Mouse (Mus musculus) thymus, adult 18-20 months (tissue): ENCODE results near the gene Prkca.
A peak's percentile ranks its signal among the peaks of the same experiment; 100 is the strongest.

Experiments used
- DNase-seq, 2 experiments: peaks; one replicate each; pipeline ENCODE4 v3.0.0; 2022; ENCODE audit warnings: mixed read lengths in 2 of 2

Prkca gene

DNA sequence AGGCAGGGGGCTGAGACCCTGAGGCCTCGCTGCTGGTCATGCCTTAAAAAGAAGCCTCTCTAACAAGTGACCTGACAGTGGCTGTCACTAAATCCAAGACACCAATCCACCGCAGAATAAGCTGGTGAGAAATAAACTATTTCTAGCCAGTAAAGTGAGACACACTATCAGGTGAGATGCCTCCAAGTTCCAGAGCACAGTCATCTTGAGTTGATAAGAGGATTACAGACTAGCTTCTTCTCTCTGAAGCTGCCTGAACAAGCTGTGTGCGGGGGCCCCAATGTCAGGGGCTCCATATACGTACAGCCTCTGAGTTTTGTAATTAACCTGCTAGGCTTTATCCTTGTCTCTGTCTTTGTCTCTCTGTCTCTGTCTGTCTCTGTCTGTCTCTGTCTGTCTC is 115.2 kb downstream of the Prkca start:
- DNase-seq: no peak

GRCm38 (mm10) chr11:108226248-108226647 is 117.5 kb downstream of the Prkca start:
- no peak for DNase-seq

DNA sequence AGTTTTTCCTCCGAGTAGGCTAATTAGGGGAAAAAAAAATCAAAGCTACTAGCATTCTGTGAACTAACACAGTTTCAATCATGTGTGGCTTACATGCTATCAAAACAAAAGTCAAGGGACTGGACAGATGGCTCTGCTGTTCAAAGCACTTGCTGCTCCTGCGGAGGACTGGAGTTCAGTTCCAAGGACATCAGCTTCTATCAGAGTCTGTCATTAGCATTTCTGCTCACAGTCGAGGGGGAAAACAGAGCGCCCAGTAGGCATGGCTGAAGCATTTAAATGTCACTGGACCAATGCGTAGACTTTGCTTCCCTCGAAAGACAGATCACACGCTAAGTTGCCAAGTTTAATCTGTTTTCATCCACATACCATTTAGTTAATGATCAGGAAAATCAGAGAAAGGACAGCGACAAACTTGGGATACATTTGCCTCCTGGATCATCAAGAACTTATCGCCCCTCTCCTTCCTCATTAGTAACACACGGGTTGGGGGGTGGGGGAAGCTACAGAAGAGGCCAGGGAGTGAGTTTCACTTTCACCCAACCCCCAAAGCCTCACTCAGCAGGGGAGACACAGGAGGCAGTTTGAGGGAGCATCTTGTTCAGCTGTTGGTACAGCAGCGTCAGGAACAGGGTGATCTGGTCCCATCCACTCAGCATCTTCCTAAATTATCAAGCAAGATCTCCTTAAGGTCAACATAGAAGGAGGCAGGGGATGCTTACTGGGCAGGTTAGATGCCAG is 119.3 kb downstream of the Prkca start:
- peak in 1 of 2 experiments; percentile 33 for DNase-seq

- no peak for DNase-seq
These were observed 120.0 kb downstream of the Prkca start for GRCm38 (mm10) chr11:108223613-108224232.

DNA sequence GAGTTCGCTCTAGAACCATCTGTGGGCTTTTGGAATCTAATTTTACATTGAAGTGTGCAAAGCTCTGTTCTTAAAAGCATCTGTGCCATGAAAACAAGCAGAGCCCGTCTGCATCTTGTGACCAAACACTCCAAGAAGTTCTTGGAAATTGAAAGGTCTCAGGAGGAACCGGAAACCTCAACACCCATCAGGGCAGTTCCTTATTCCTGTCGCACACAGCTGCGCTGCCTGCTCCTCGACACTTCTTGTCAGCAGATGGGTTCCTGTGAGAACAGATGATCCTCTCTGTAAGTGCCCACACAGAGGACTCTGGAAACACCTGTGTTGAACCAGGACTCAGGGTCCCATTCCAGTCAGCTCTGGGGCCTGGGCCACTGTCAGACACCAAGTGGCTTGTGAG is 120.6 kb downstream of the Prkca start:
- DNase-seq: peak; percentile 39 to 62

GRCm38 (mm10) chr11:108222616-108223015 is 121.1 kb downstream of the Prkca start:
- DNase-seq: peak; percentile 26 to 60

DNA sequence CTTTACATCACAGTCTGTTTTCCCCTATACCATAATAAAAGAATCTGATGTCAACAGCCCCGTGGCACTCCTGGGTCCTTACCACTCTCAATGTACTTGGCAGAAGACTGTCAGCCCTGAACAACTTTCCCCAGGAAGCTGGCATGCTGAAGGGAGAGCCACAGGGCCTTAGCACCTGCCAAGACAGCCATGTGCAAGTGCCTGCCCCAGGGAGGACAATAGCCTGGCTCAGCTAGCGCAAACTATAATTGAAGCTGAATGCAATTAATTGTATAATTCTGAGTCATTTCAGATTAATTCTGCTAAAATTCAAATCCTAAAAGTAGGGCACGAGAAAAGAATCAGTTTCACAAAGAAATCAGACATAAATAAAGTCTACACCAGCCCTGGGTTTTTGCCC is 121.7 kb downstream of the Prkca start:
- no peak for DNase-seq

DNA sequence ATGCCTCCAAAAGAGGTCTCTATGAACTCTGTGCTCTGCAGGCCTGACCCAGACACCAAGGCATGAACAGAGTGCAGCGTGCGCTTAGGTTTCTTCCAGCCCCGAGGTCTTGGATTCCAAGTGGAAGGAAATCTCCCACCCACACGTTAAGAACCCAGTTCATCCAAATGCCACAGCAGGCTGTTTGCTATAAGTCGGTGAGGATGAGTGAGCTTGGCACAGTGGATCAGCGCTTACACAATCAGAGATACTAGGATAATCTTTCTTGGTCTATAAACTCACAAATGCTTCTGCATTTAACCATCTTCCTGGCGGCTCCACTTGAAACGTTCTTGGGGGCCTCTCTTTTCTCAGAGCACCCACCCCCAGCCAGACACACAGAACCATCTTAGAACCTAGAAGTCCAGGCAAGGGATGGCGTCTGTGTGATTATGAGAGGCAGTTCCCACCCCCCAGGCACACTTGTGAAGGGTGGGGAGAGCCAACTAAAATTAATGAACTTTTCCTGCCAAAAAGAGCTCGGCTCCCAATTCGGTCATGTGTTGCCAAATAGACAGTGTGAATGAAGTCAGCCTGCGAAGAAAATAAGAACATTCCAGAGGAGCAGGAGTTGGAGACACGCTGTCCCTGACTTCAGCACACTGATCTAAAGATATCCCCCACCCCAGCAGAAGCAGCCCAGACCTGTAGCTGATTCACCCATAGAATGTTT is 122.4 kb downstream of the Prkca start:
- no peak for DNase-seq

GRCm38 (mm10) chr11:108220605-108221004 is 123.1 kb downstream of the Prkca start:
- no peak for DNase-seq

GRCm38 (mm10) chr11:108217043-108217442 is 126.7 kb downstream of the Prkca start:
- DNase-seq: no peak

DNA sequence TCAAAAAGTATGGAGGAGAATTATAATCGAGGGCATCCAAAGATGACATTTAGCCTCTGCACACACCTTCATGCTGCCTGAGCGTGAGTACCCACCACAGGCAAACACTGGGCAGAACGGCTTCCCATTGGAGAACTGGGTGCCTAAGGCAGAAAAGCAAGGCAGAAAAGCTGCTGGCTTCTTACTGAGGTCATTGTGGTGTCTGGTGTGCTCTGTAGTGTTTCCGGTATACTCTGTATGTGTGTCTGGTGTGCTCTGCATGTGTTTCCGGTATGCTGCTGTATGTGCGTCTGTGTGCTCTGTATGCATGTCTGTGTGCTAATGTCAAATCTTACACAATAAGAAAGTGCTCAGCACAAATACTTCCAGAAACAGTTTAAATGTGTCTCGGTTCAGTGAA is 127.7 kb downstream of the Prkca start:
- peak in 1 of 2 experiments; percentile 23 for DNase-seq

DNA sequence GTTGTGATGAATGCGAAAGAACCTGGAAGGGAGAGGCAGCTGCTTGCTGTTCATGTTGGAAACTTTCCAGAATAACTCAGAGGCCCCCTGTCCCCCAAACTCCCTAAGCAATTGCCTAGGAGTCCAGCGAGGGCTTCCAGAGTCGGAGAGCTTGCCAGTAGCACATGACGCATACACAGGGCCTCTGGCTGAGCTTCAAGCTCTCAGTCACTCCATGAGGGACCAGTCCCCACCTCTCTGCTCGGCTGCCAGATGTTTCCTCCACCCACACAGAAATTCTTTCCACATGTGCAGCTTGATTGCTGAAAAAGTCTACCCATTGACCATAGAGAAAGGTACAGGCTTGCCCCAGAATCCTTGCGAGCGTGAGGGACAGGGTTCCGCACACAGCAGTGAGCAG is 128.3 kb downstream of the Prkca start:
- peak; percentile 22 to 24 for DNase-seq

DNA sequence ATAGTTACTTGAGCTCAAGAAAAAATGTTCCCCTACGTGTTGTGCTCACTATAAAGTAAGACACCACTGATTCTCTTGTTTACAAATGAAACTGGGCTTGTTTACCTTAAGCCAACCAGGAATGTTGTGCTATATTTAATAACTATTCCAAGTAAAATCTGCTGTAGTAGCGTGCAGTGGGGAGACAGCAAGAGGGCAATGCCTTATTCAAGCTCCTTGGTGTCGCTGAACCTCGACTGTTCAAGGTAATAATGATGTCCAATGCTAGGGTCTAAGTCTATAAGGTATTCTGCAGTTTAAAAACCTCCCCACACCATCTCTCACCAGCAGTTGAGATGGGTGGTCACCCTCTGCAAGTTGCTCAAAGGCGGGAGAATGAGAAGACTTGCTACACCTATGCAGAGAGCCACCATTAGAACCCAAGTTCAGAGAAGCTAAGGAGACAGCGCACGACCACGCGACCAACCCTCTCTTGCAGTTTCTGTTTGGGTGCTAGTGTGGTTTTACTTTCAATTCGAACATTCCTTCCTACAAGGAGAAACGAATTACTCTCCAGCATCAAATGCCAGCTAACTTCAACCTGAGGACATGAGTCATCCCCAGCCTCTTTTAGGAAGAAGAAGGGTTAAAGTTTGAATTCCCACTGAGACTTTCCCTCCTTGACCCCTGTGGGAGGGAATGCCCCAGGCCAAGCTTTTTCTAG is 129.1 kb downstream of the Prkca start:
- DNase-seq: no peak

DNA sequence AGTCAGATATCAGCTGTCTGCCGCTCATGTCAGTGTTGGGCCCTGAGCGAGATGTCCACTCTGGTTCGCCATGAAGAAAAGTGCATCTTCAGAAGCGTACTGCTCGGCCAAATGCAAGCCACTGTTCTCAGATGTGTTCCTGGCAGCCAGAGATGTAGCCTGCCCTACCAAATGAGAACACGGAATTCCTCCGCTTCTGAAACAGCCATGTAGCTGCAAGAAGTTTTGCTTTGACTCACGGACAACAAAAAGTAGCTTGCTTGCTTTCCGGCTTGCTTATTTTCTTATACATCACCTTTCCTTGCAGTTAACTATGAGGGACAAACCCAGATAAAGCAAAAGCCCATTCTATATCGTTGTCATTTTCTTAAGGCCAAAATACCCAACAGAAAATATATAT is 129.9 kb downstream of the Prkca start:
- DNase-seq: no peak

DNA sequence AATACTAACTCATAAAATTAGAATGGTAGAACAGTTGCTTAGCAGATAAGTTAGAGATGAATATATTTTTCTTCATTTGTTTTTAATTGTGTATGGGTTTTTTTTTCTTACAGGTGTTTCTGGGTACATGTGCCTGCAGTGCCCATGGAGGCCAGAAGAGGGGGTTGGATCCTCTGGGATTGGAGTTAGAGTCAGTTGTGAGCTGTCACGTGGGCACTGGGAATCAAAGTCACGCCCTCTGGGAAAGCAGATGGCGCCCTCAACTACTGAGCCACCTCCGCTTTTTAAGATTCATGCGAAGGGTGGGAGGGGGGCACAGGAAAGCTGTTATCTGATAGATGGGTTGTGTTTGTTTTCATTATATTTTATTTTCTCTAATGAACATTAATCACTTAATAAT is 131.1 kb downstream of the Prkca start:
- DNase-seq: no peak

GRCm38 (mm10) chr11:108212030-108212429 is 131.7 kb downstream of the Prkca start:
- DNase-seq: no peak

DNA sequence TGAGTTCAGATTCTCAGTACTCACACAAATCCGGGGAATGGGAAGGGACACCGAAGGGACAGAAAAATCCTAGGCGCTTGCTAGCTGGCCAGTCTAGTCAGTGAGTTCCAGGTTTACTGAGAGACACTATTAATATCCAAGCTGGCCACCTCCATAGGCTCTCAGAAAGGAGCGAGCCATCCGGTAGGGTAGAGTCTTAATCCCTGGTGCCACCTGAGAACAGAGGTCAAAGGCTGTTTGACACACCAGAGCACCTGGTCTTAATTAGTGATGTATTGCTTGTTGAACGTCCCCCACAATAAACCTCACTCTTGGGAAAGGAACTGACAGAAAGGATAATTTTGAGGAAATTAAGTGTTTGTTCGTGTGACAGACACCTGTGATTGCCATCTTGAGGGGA is 133.0 kb downstream of the Prkca start:
- no peak for DNase-seq

GRCm38 (mm10) chr11:108206602-108207001 is 137.1 kb downstream of the Prkca start:
- no peak for DNase-seq

GRCm38 (mm10) chr11:108204895-108205248 is 138.9 kb downstream of the Prkca start:
- DNase-seq: no peak

- DNase-seq: no peak
These were observed 139.4 kb downstream of the Prkca start for GRCm38 (mm10) chr11:108204202-108204894.

- no peak for DNase-seq
These were observed 140.9 kb downstream of the Prkca start for GRCm38 (mm10) chr11:108202835-108203234.

DNA sequence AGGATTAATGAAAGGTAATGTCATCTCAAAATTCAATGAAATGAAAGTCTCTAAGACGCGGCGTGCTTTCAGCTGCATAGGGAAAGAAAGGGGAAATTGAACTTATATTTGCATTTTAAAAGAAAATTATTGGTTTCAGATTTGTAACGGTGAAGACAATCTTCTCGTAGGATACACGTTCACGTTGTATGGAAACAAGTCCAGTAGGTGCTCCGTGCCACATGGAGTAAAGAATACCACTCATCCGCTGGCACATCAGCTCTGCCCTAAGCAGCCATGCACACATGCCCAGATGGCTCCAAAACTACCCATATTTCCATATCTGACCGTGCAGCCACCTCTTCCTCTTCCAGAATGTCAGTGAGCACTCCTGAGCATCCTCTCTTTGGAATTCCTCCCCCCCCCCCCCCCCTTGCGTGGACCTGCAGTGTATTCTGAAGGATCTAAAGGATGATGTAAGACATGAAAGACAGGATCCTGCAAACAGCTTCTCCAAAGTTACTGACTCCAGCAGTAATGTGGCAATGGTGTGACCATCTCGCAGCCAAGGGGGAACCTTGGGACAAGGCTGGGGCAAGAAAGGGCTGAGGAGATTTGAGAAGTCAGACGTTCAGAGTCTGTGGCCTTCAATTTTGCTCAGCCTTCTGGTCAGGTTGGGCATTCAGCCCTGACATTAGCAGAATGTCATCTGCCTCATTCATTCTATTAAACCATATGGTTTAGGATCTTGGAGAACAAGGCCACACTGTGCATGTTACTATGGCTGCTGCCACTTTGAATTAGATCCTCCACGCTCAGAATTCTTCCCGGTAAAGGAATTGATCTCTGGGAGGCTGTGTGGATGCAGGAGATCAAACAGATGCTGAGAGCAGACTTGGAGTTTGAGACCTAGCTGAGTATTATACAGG is 142.8 kb downstream of the Prkca start:
- DNase-seq: no peak
